Mouse (Mus musculus): ENCODE data around the gene Nos1.

Gene Nos1

DNA sequence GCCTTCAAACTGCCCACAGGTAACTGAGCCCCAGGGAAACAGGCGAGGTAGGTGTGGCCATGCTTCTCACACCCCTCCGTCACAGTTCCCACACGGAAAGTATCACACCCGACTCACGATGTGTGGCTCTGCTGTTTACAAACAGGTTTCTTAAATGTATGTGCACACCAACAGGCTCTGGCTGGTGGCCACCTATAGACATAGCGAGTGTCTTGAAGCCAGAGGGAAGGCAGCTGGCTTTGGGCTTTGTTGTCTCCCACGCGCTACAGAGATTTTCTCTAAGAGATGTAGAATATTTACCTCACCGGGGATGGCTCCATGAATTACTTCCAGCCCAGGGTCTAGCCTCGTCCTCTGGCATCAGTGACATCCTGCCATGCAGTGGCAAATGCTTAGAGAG lies 118.5 kb downstream of the Nos1 start:
- DNase-seq, result no peak

GRCm38 (mm10) chr5:117900921-117901705 lies 120.3 kb downstream of the Nos1 start:
- DNase-seq, result no peak

- DNase-seq, result no peak
These were observed 122.7 kb downstream of the Nos1 start for GRCm38 (mm10) chr5:117903534-117903933.

GRCm38 (mm10) chr5:117905728-117906127 lies 124.9 kb downstream of the Nos1 start:
- no peak for DNase-seq

- no peak for DNase-seq
These were observed 128.7 kb downstream of the Nos1 start for GRCm38 (mm10) chr5:117909524-117909923.

GRCm38 (mm10) chr5:117916349-117916748 lies 135.5 kb downstream of the Nos1 start:
- DNase-seq, result no peak

- no peak for DNase-seq
These were observed 136.1 kb downstream of the Nos1 start for GRCm38 (mm10) chr5:117916906-117917305.

- no peak for DNase-seq
These were observed 141.1 kb downstream of the Nos1 start for GRCm38 (mm10) chr5:117921786-117922528.

DNA sequence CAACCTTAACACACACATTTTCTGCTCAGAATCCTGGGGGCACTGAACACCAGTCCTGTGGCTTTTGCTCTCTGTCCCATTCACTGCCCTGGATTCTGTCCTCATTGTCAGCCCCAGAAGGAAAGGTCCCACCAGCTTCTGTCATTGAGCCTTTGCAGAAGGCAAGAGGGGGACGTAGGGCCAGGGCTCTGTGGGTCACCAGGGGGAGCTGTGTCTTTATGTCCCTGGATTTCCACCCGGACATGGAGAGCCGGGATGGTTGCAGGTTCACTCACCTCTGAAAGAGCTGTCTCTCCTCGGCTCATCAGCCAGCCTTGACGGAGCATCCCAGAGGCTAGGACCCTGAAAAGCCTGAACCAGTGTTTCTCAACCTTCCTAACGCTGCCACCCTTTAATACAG lies 142.9 kb downstream of the Nos1 start:
- no peak for DNase-seq

DNA sequence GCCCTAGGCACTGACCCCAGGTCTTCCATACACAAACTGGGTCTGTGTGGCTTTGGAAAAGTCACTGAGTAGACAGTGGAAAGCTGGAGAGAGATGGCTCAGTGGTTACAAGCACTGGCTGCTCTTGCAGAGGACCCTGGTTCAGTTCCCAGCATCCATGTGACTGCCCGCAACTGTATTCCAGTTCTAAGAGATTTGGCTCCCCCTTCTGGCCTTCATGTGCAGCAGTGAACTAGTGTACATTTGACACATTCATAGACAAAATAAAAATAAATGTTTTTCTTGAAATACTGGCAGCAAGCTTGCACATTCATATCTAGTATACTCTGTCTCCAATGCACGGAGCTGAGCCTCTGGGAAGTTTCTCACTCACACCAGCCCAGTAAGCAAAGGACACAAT lies 147.7 kb downstream of the Nos1 start:
- no peak for DNase-seq

DNA sequence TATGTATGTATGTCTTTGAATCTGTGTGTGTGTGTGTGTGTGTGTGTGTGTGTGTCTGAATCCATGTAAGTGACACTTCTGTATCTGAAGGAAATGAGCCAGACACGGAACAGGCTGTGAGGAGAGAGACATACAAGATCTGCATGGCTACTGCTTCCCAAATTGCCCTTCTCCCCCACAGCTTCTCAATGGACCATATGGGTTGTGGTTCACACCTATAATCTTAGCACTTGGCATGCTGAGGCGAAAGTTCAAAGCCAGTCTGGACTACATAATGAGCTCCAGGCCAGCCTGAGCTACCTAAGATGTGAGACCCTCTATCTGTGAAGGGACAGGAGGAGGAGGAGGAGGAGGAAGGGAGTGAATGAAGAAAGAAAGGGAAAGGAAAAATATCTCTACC lies 151.4 kb downstream of the Nos1 start:
- DNase-seq, result no peak

DNA sequence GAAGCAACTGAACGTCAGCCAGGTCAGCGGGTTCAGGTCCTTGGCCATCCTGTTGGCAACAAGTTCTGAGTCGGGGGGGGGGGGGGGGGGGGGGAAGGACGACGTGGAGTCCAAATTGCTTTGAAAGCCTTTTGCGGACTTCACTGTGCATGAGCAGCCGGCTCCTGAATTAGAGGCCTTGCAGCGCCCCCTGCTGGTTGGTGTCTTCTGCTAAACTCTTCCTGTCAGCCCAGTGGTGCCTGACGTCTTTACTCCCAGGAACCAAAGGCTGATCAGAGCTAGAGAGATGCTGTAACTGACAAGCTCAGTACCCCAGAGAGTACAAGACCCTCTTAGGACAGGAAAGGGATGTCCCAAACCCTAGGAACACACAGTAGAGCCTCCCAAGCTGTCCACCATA lies 152.0 kb downstream of the Nos1 start:
- DNase-seq, result peak; percentile 40 to 50

DNA sequence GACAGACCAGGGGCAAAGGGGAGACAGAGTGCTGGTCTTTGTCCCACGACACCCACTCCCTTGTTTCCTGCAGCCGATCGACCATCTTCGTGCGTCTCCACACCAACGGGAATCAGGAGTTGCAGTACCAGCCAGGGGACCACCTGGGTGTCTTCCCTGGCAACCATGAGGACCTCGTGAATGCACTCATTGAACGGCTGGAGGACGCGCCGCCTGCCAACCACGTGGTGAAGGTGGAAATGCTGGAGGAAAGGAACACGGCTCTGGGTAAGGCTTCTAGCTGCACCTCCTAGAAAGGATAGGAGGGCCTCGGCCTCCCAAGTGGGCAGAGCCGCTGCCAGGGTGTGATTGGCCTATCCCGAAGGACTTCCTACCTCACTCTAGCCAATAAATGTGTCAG lies 155.5 kb downstream of the Nos1 start:
- DNase-seq, result no peak

- no peak for DNase-seq
These were observed 156.4 kb downstream of the Nos1 start for GRCm38 (mm10) chr5:117937186-117937585.

GRCm38 (mm10) chr5:117938182-117938581 lies 157.3 kb downstream of the Nos1 start:
- DNase-seq, result peak; percentile 45 to 60

DNA sequence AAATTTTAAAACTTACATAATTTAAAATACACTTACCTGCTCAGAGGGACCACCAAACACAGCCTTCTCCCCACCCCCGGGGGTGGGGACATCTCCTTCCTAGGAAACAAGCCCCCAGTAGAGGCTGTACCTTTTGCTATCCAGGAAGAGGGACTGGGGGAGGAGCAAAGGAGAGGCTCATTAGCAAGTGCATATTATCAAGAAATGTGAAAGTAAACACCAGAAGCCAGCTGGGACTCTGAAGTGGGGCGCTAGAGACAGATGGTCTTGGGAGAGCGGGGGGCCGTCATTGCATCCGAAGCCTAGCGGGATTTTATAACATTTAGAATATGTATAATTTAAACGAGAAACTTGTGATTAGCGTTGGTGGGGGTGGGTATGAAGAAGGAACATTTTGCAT lies 158.6 kb downstream of the Nos1 start:
- DNase-seq, result no peak

DNA sequence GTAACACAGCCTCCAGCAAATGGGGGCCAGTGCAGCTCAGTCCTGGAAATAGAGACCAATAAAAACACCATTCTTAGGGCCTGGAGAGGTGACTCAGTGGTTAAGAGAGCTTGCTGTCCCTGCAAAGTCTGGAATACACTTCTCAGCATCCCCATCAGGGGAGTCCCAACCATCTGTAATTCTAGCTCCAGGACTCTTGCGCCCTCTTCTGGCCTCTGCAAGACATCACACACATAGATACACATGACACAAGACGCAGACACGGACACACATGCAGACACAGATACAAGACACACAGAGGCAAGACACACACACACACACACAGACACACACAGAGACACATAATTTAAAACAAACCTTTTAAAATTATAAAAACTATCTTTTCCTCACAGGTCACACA lies 160.7 kb downstream of the Nos1 start:
- no peak for DNase-seq

DNA sequence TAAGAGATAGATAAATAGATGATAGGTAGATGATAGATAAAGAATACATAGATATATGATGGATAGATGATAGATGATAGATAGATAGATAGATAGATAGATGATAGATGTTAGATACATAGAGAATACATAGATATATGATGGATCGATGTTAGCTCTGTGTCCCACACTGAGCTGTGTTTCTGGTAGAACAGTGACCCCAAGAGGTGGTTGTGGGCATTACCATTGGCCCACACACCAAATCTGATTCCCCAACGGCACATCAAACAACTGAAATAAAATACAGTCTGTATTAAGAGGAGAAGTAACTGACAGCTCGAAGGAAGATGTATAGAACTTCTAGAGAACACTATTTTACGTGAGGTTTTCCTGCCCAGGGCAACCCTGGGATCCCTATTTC lies 165.8 kb downstream of the Nos1 start:
- DNase-seq, result peak in 1 of 2 experiments; percentile 18

DNA sequence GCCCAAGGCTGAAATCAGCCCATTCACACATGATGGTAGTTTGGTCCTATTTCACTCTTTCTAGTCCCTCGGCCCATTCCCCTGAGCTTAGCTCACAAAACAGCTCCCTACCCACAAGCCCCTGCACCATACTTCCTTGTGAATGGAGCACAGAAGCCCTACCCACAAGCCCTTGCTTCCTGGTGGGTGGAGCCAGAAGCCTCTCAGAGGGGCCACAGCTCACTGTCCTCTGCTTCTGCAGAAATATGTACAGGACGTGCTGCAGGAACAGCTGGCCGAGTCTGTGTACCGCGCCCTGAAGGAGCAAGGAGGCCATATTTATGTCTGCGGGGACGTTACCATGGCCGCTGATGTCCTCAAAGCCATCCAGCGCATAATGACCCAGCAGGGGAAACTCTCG lies 168.6 kb downstream of the Nos1 start:
- no peak for DNase-seq

DNA sequence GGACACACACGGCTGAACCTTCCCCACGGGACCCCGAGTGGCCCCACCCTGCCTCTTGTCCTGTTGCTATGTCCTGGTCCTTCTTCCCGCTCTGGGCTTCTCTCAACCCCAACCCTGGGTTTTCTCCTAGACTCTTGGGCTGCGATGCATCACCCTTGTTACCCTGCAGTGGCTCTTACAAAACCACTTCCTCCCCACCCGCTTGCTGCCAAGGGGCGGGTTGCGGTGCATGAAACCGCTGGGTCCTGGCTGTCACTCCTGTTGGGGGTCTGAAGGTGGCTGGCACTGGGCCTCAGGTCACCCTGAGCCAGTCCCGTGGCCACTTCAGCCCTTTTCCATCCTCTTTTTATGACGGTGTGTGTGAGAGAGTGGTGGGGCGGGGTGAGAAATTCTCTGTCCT lies 173.1 kb downstream of the Nos1 start:
- DNase-seq, result no peak

- no peak for DNase-seq
These were observed 173.6 kb downstream of the Nos1 start for GRCm38 (mm10) chr5:117954429-117954828.

DNA sequence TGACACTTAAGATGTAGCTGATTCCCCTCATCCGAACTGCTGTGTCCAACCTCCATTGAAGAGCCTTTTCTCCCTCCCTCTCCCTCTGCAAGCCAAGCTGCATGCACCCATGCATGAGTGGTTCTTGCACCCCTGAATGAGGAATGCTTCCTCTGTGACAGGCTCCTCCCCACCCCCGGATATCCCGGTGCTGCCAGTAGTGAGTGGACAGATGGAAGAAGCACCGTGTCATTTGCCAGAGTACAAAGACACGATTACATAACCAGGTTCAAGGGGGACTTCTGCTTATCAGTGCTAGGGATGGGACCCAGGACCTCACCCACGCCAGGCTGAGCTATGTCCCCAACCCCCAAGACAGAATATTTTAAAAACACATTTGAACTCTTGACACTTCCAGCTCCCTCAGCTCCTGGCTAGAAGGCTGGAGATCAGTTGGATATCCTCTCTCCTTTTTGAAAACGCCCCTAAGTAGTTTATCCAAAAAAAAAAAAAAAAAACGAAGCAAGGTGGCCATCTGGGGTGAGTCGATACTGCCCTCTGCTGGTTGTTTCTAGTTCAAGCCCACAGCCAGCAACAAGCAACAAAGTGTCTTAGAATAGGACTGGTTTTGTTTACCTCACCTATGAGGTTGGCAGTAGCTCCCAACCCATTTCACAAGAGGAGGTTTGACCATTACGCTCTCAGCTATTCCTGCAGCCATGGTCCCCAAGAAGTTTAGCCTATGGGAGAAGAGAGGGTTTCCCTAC lies 175.0 kb downstream of the Nos1 start:
- no peak for DNase-seq

GRCm38 (mm10) chr5:117964750-117965149 lies 183.9 kb downstream of the Nos1 start:
- DNase-seq, result no peak

GRCm38 (mm10) chr5:117966956-117967355 lies 186.1 kb downstream of the Nos1 start:
- no peak for DNase-seq

Measured in lung, adult 18-20 months (tissue).